Mouse (Mus musculus): ENCODE data around the gene Aadacl3. TPM values are rescaled to one million over a fixed set of nuclear protein-coding genes. Genes with fewer than 3 reads are reported as not detected.

The Aadacl3 gene
- polyA plus RNA-seq, 1 experiment from 2014 or later = not detected

DNA sequence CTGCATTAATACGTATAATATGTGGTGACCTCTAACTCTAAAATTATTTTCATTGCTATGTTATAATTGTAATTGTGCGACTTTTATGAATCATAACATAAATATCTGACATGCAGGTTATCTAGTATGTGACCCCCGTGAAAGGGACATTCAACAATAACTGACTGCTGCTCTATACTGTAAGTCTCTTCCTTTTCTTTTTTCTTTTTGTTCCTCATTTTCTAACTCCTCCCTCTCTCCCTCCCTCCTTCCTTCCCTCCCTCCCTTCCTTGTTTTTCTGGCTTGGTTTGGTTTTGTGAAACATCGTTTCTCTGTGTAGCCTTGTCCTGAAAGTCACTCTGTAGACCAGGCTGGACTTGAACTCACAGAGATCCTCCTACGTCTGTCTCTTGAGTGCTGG, 39.0 kb downstream of the Aadacl3 start:
- WGBS = 84% methylated on average over 5 of the region's 5 CpGs
- no peaks in the 10 kb centered on the region for H3K27me3 ChIP-seq
- H3K4me1 ChIP-seq (replicated peaks) = no peaks in the 10 kb centered on the region
- H3K9me3 ChIP-seq = 0 out of 2 replicates have a peak, but pooled peaks cover 3% of the 10 kb centered on the region
- no peak overlapping the region for H3K4me2 ChIP-seq
- no peak overlapping the region for H3K4me3 ChIP-seq
- ATAC-seq (ENCODE audit: low read depth) = no peak
- no peaks in the 10 kb centered on the region for H3K36me3 ChIP-seq
- H3K9ac ChIP-seq = no peak overlapping the region
- no peak overlapping the region for H3K27ac ChIP-seq (replicated peaks)

GRCm38 (mm10) chr4:144420644-144421043, 42.9 kb downstream of the Aadacl3 start:
- Histone ChIP-seq H3K9ac (no peak overlapping the region), H3K4me2 (no peak overlapping the region), H3K27me3 (no peaks in the 10 kb centered on the region), H3K9me3 (no peaks in the 10 kb centered on the region), H3K4me3 (no peak overlapping the region), H3K36me3 (no peaks in the 10 kb centered on the region), H3K4me1 (replicated peaks) (no peaks in the 10 kb centered on the region), H3K27ac (replicated peaks) (no peak overlapping the region)
- no peak for ATAC-seq (ENCODE audit: low read depth)

- Histone ChIP-seq H3K4me1 (replicated peaks) (no peaks in the 10 kb centered on the region), H3K9me3 (0 out of 2 replicates have a peak, but pooled peaks cover 3% of the 10 kb centered on the region), H3K27me3 (no peaks in the 10 kb centered on the region), H3K27ac (replicated peaks) (no peak within 1 kb of the TSS), H3K9ac (no peak within 1 kb of the TSS), H3K4me3 (no peak within 1 kb of the TSS), H3K36me3 (no peaks in the 10 kb centered on the region), H3K4me2 (no peak within 1 kb of the TSS)
- WGBS = 83% methylated on average over 9 of the region's 9 CpGs
- ATAC-seq (ENCODE audit: low read depth) = no peak
These were observed 55.3 kb downstream of the Aadacl3 start, which contains the start of gene Pramef12 for GRCm38 (mm10) chr4:144408290-144408689. Gene Pramef12, minus strand, starts transcription at chr4:144408464.

DNA sequence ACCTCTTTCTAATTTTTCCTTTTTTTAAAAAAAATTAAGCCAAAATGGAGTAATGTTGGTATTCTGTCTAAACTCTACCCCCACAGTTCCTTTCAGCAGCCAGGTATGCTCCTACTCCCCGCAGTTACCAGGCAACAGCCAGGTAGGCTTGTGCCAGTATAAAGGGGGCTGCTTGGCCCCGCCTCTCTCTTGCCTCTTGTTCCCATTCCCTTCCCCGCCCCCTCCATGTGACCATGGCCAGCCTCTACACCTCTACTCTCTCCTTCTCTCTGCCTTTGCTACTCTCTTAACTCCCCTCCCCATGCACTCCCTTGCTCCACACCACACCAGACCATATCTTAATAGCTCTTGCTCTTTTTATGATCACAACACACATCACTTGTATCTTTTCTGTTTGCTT, 57.3 kb downstream of the Aadacl3 start:
- no peak for ATAC-seq (ENCODE audit: low read depth)
- Histone ChIP-seq H3K4me1 (replicated peaks) (no peaks in the 10 kb centered on the region), H3K27me3 (no peaks in the 10 kb centered on the region), H3K27ac (replicated peaks) (no peak overlapping the region), H3K36me3 (no peaks in the 10 kb centered on the region), H3K9ac (no peak overlapping the region), H3K9me3 (0 out of 2 replicates have a peak, but pooled peaks cover 3% of the 10 kb centered on the region), H3K4me3 (no peak overlapping the region), H3K4me2 (no peak overlapping the region)
- 59% methylated on average over 3 of the region's 3 CpGs for whole genome bisulfite sequencing

GRCm38 (mm10) chr4:144404456-144405086, 59.0 kb downstream of the Aadacl3 start:
- 0 out of 2 replicates have a peak, but pooled peaks cover 3% of the 10 kb centered on the region for H3K9me3 ChIP-seq
- peak overlapping the region; percentile 43 for H3K4me2 ChIP-seq
- no peak for ATAC-seq (ENCODE audit: low read depth)
- no peaks in the 10 kb centered on the region for H3K27me3 ChIP-seq
- 11% methylated on average over 17 of the region's 17 CpGs for WGBS
- no peak overlapping the region for H3K9ac ChIP-seq
- H3K4me1 ChIP-seq (replicated peaks) = no peaks in the 10 kb centered on the region
- H3K27ac ChIP-seq (replicated peaks) = no peak overlapping the region
- H3K36me3 ChIP-seq = no peaks in the 10 kb centered on the region
- H3K4me3 ChIP-seq = peak overlapping the region; percentile 19

Other genes starting within 250 kb of the Aadacl3 start
- not detected in 2 replicates for gene Pramel5, start 183.3 kb downstream of the Aadacl3 start, polyA plus RNA-seq (2015; fragmentation: Nextera tagmentation; extraction: Ambion mirVana)
- not detected in 2 replicates for gene Gm13128, start 133.5 kb downstream of the Aadacl3 start, polyA plus RNA-seq (2015; fragmentation: Nextera tagmentation; extraction: Ambion mirVana)
- not detected in 2 replicates for gene Gm13119, start 105.8 kb downstream of the Aadacl3 start, polyA plus RNA-seq (2015; fragmentation: Nextera tagmentation; extraction: Ambion mirVana)
- gene Pramef20, start 85.8 kb downstream of the Aadacl3 start, polyA plus RNA-seq (2015; fragmentation: Nextera tagmentation; extraction: Ambion mirVana) = not detected in 2 replicates
- not detected in 2 replicates for gene Pramef12, start 55.3 kb downstream of the Aadacl3 start, polyA plus RNA-seq (2015; fragmentation: Nextera tagmentation; extraction: Ambion mirVana)
- gene 1700012P22Rik, start 25.0 kb downstream of the Aadacl3 start, polyA plus RNA-seq (2015; fragmentation: Nextera tagmentation; extraction: Ambion mirVana) = not detected in 2 replicates
- gene Gm9944, start 10.4 kb downstream of the Aadacl3 start, polyA plus RNA-seq (2015; fragmentation: Nextera tagmentation; extraction: Ambion mirVana) = not detected in 2 replicates
- not detected in 2 replicates for gene 9430007A20Rik, start 56.1 kb upstream of the Aadacl3 start, polyA plus RNA-seq (2015; fragmentation: Nextera tagmentation; extraction: Ambion mirVana)
- not detected in 2 replicates for gene Gm13124, start 101.4 kb upstream of the Aadacl3 start, polyA plus RNA-seq (2015; fragmentation: Nextera tagmentation; extraction: Ambion mirVana)
- gene Aadacl4, start 150.0 kb upstream of the Aadacl3 start, polyA plus RNA-seq (2015; fragmentation: Nextera tagmentation; extraction: Ambion mirVana) = not detected in 2 replicates
- gene Gm436, start 222.6 kb upstream of the Aadacl3 start, polyA plus RNA-seq (2015; fragmentation: Nextera tagmentation; extraction: Ambion mirVana) = not detected in 2 replicates